Mouse (Mus musculus): ENCODE data around the gene Plce1. TPM values are rescaled to one million over a fixed set of nuclear protein-coding genes. Genes with fewer than 3 reads are reported as not detected.

The Plce1 gene
- 8.8 and 11.2 TPM in 2 replicates for polyA plus RNA-seq (2014; fragmentation: Nextera tagmentation; extraction: Ambion mirVana)

- ATAC-seq (ENCODE audit: insufficient read depth, low FRiP score, low TSS enrichment) = peak; percentile 78
- no peaks in the 10 kb centered on the region for H3K27me3 ChIP-seq (ENCODE audit: control insufficient read depth, insufficient read depth, low read length)
- peak; percentile 68 for DNase-seq (ENCODE audit: low spot score)
- no peaks in the 10 kb centered on the region for H3K9me3 ChIP-seq (ENCODE audit: control insufficient read depth, low read length)
- under 1% methylated on average over 61 of the region's 90 CpGs for WGBS
- H3K9ac ChIP-seq (ENCODE audit: low read length) = peak within 1 kb of the TSS; percentile 85
- H3K36me3 ChIP-seq (ENCODE audit: control insufficient read depth, insufficient read depth, low read length) = no peaks in the 10 kb centered on the region
- H3K4me2 ChIP-seq (ENCODE audit: low read depth) = peak within 1 kb of the TSS; percentile 92
- H3K4me1 ChIP-seq (ENCODE audit: control insufficient read depth, insufficient read depth, low read length) = peaks cover 37% of the 10 kb centered on the region
- H3K27ac ChIP-seq (ENCODE audit: low read depth, low read length) = peak within 1 kb of the TSS; percentile 68
- peak within 1 kb of the TSS; percentile 79 for H3K4me3 ChIP-seq (ENCODE audit: low read depth, low read length)
Observed at GRCm38 (mm10) chr19:38480731-38481621, at the start of gene Plce1. Gene Plce1 (plus strand): TSS chr19:38481109.

- ATAC-seq (ENCODE audit: insufficient read depth, low FRiP score, low TSS enrichment) (no peak), DNase-seq (ENCODE audit: low spot score) (no peak)
- H3K4me2 ChIP-seq (ENCODE audit: low read depth) = no peak overlapping the region
- no peak overlapping the region for H3K27ac ChIP-seq (ENCODE audit: low read depth, low read length)
- H3K9me3 ChIP-seq (ENCODE audit: control insufficient read depth, low read length) = no peaks in the 10 kb centered on the region
- H3K4me3 ChIP-seq (ENCODE audit: low read depth, low read length) = no peak overlapping the region
- no peak overlapping the region for H3K9ac ChIP-seq (ENCODE audit: low read length)
- WGBS = 72% methylated on average over 7 of the region's 7 CpGs
- no peaks in the 10 kb centered on the region for H3K36me3 ChIP-seq (ENCODE audit: control insufficient read depth, insufficient read depth, low read length)
- no peaks in the 10 kb centered on the region for H3K27me3 ChIP-seq (ENCODE audit: control insufficient read depth, insufficient read depth, low read length)
- no peaks in the 10 kb centered on the region for H3K4me1 ChIP-seq (ENCODE audit: control insufficient read depth, insufficient read depth, low read length)
Observed at GRCm38 (mm10) chr19:38431326-38431725, 49.6 kb upstream of the Plce1 start.

- 81% methylated on average over 3 of the region's 3 CpGs for WGBS
- no peak for DNase-seq (ENCODE audit: low spot score)
- Histone ChIP-seq H3K4me2 (ENCODE audit: low read depth) (no peak overlapping the region), H3K27me3 (ENCODE audit: control insufficient read depth, insufficient read depth, low read length) (no peaks in the 10 kb centered on the region), H3K4me3 (ENCODE audit: low read depth, low read length) (no peak overlapping the region), H3K9ac (ENCODE audit: low read length) (no peak overlapping the region), H3K27ac (ENCODE audit: low read depth, low read length) (no peak overlapping the region), H3K9me3 (ENCODE audit: control insufficient read depth, low read length) (no peaks in the 10 kb centered on the region), H3K36me3 (ENCODE audit: control insufficient read depth, insufficient read depth, low read length) (no peaks in the 10 kb centered on the region), H3K4me1 (ENCODE audit: control insufficient read depth, insufficient read depth, low read length) (no peaks in the 10 kb centered on the region)
- no peak for ATAC-seq (ENCODE audit: insufficient read depth, low FRiP score, low TSS enrichment)
Observed at GRCm38 (mm10) chr19:38432021-38432420, 48.9 kb upstream of the Plce1 start.

- Histone ChIP-seq H3K4me2 (ENCODE audit: low read depth) (no peak overlapping the region), H3K36me3 (ENCODE audit: control insufficient read depth, insufficient read depth, low read length) (no peaks in the 10 kb centered on the region), H3K27me3 (ENCODE audit: control insufficient read depth, insufficient read depth, low read length) (no peaks in the 10 kb centered on the region), H3K4me1 (ENCODE audit: control insufficient read depth, insufficient read depth, low read length) (no peaks in the 10 kb centered on the region), H3K27ac (ENCODE audit: low read depth, low read length) (no peak overlapping the region), H3K9me3 (ENCODE audit: control insufficient read depth, low read length) (no peaks in the 10 kb centered on the region), H3K9ac (ENCODE audit: low read length) (no peak overlapping the region), H3K4me3 (ENCODE audit: low read depth, low read length) (no peak overlapping the region)
- DNase-seq (ENCODE audit: low spot score) = no peak
- 88% methylated on average over 2 of the region's 2 CpGs for WGBS
- ATAC-seq (ENCODE audit: insufficient read depth, low FRiP score, low TSS enrichment) = no peak
Observed at GRCm38 (mm10) chr19:38433381-38433780, 47.5 kb upstream of the Plce1 start.

- Histone ChIP-seq H3K27ac (ENCODE audit: low read depth, low read length) (no peak overlapping the region), H3K4me3 (ENCODE audit: low read depth, low read length) (no peak overlapping the region), H3K4me2 (ENCODE audit: low read depth) (no peak overlapping the region), H3K9me3 (ENCODE audit: control insufficient read depth, low read length) (no peaks in the 10 kb centered on the region), H3K36me3 (ENCODE audit: control insufficient read depth, insufficient read depth, low read length) (no peaks in the 10 kb centered on the region), H3K27me3 (ENCODE audit: control insufficient read depth, insufficient read depth, low read length) (no peaks in the 10 kb centered on the region), H3K4me1 (ENCODE audit: control insufficient read depth, insufficient read depth, low read length) (no peaks in the 10 kb centered on the region), H3K9ac (ENCODE audit: low read length) (no peak overlapping the region)
- DNase-seq (ENCODE audit: low spot score) (no peak), ATAC-seq (ENCODE audit: insufficient read depth, low FRiP score, low TSS enrichment) (no peak)
- WGBS = 90% methylated on average over 15 of the region's 15 CpGs
Observed at GRCm38 (mm10) chr19:38435221-38435620, 45.7 kb upstream of the Plce1 start.

- ATAC-seq (ENCODE audit: insufficient read depth, low FRiP score, low TSS enrichment) = no peak
- H3K4me1 ChIP-seq (ENCODE audit: control insufficient read depth, insufficient read depth, low read length) = no peaks in the 10 kb centered on the region
- DNase-seq (ENCODE audit: low spot score) = no peak
Observed at GRCm38 (mm10) chr19:38441860-38442259, 39.0 kb upstream of the Plce1 start.

GRCm38 (mm10) chr19:38445758-38446157, 35.2 kb upstream of the Plce1 start:
- Histone ChIP-seq H3K27me3 (ENCODE audit: control insufficient read depth, insufficient read depth, low read length) (no peaks in the 10 kb centered on the region), H3K4me1 (ENCODE audit: control insufficient read depth, insufficient read depth, low read length) (no peaks in the 10 kb centered on the region), H3K4me3 (ENCODE audit: low read depth, low read length) (no peak overlapping the region), H3K36me3 (ENCODE audit: control insufficient read depth, insufficient read depth, low read length) (no peaks in the 10 kb centered on the region), H3K4me2 (ENCODE audit: low read depth) (no peak overlapping the region), H3K27ac (ENCODE audit: low read depth, low read length) (no peak overlapping the region), H3K9me3 (ENCODE audit: control insufficient read depth, low read length) (no peaks in the 10 kb centered on the region), H3K9ac (ENCODE audit: low read length) (no peak overlapping the region)
- ATAC-seq (ENCODE audit: insufficient read depth, low FRiP score, low TSS enrichment) (no peak), DNase-seq (ENCODE audit: low spot score) (no peak)
- WGBS = 76% methylated on average over 5 of the region's 5 CpGs

More at GRCm38 (mm10) chr19:38441860-38442259, 39.0 kb upstream of the Plce1 start:
- Histone ChIP-seq H3K4me3 (ENCODE audit: low read depth, low read length) (no peak overlapping the region), H3K27me3 (ENCODE audit: control insufficient read depth, insufficient read depth, low read length) (no peaks in the 10 kb centered on the region), H3K36me3 (ENCODE audit: control insufficient read depth, insufficient read depth, low read length) (no peaks in the 10 kb centered on the region), H3K4me2 (ENCODE audit: low read depth) (no peak overlapping the region), H3K27ac (ENCODE audit: low read depth, low read length) (no peak overlapping the region), H3K9me3 (ENCODE audit: control insufficient read depth, low read length) (no peaks in the 10 kb centered on the region), H3K9ac (ENCODE audit: low read length) (no peak overlapping the region)
- 73% methylated on average over 8 of the region's 8 CpGs for WGBS

- 90% methylated on average over 10 of the region's 10 CpGs for WGBS
- ATAC-seq (ENCODE audit: insufficient read depth, low FRiP score, low TSS enrichment) (no peak), DNase-seq (ENCODE audit: low spot score) (no peak)
- no peaks in the 10 kb centered on the region for H3K4me1 ChIP-seq (ENCODE audit: control insufficient read depth, insufficient read depth, low read length)
- H3K36me3 ChIP-seq (ENCODE audit: control insufficient read depth, insufficient read depth, low read length) = no peaks in the 10 kb centered on the region
- H3K4me2 ChIP-seq (ENCODE audit: low read depth) = no peak overlapping the region
- H3K9me3 ChIP-seq (ENCODE audit: control insufficient read depth, low read length) = 0 out of 2 replicates have a peak, but pooled peaks cover 3% of the 10 kb centered on the region
- H3K9ac ChIP-seq (ENCODE audit: low read length) = no peak overlapping the region
- no peak overlapping the region for H3K27ac ChIP-seq (ENCODE audit: low read depth, low read length)
- H3K27me3 ChIP-seq (ENCODE audit: control insufficient read depth, insufficient read depth, low read length) = no peaks in the 10 kb centered on the region
- no peak overlapping the region for H3K4me3 ChIP-seq (ENCODE audit: low read depth, low read length)
Observed at GRCm38 (mm10) chr19:38455228-38455627, 25.7 kb upstream of the Plce1 start.

- ATAC-seq (ENCODE audit: insufficient read depth, low FRiP score, low TSS enrichment) = no peak
- Histone ChIP-seq H3K4me2 (ENCODE audit: low read depth) (no peak overlapping the region), H3K9ac (ENCODE audit: low read length) (no peak overlapping the region), H3K4me1 (ENCODE audit: control insufficient read depth, insufficient read depth, low read length) (no peaks in the 10 kb centered on the region), H3K36me3 (ENCODE audit: control insufficient read depth, insufficient read depth, low read length) (no peaks in the 10 kb centered on the region), H3K4me3 (ENCODE audit: low read depth, low read length) (no peak overlapping the region), H3K27me3 (ENCODE audit: control insufficient read depth, insufficient read depth, low read length) (no peaks in the 10 kb centered on the region), H3K27ac (ENCODE audit: low read depth, low read length) (no peak overlapping the region), H3K9me3 (ENCODE audit: control insufficient read depth, low read length) (0 out of 2 replicates have a peak, but pooled peaks cover 3% of the 10 kb centered on the region)
- 97% methylated on average over 9 of the region's 9 CpGs for WGBS
- no peak for DNase-seq (ENCODE audit: low spot score)
Observed at GRCm38 (mm10) chr19:38458996-38459395, 21.9 kb upstream of the Plce1 start.

Data from neural tube, embryonic 11.5 days (tissue).